Mouse (Mus musculus) embryo, embryonic 10.5 days (tissue): ENCODE data around the gene Os9.

ENCODE experiments used
- DNase-seq: peaks from one replicate; pipeline ENCODE4 v3.0.0-alpha.2; 2015; ENCODE audit warnings: low spot score

Gene Os9

DNA sequence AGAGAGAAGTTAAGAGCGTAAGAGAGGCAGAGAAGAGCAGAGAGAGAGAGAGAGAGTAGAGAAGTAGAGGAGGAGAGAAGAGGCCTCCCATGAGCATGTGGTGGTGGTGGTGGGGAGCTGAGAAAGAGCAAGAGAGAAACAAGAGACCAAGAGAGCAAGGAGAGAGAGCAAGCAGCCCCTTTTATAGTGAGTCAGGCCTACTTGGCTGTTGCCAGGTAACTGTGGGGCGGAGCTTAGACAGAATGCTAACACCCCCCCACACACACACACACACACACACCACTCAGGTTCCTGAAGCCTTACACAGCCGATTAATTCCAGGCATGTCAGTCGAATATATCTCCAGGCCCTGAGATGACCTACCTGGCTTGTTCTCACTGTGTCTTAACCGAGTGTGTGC lies 24.4 kb upstream of the Os9 start:
- no peak for DNase-seq

DNA sequence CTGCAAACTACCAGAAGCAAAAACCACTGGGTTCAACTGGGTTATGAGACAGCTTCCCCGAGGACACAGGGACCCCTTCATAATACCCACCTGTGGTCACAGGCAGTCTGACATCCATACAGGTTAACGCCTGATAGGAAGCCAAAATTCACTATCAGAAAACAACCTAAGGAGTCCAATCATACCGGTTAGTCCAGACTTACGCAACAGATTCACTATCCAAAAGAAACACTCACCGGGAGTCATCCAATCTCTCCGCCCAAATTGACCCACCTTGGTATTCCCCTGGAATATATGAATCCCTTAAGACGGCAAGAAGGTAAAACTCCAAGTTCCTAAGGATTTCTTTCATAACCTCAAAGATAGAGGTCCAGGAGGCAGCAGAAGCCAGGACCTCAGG lies 23.6 kb upstream of the Os9 start:
- DNase-seq = no peak

GRCm38 (mm10) chr10:127143228-127143627 lies 22.3 kb upstream of the Os9 start:
- DNase-seq = no peak

DNA sequence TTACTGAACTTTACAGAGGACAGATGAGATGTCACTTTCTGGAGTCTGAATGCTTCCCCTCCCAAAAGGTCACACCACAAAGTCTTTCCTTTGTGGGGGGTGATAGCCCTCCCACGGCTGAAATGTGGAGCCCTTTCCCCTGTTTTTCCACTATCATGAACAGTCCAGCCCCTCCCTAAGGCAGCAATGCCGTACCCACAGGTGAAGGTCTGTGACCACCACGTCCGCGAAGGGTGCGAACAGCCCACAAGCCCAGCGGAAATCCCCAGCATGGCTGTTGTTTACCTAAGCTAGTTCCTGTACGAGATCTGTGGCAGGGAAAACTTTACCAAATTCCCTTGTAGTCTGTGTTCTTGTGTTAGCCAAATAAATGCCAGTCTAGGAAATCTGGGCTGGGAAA lies 20.6 kb upstream of the Os9 start:
- no peak for DNase-seq

- DNase-seq = no peak
Observed at GRCm38 (mm10) chr10:127140971-127141370, 20.0 kb upstream of the Os9 start.

GRCm38 (mm10) chr10:127138328-127139141 lies 17.6 kb upstream of the Os9 start:
- DNase-seq = no peak

- DNase-seq = no peak
Observed at GRCm38 (mm10) chr10:127137896-127138295, 17.0 kb upstream of the Os9 start.

DNA sequence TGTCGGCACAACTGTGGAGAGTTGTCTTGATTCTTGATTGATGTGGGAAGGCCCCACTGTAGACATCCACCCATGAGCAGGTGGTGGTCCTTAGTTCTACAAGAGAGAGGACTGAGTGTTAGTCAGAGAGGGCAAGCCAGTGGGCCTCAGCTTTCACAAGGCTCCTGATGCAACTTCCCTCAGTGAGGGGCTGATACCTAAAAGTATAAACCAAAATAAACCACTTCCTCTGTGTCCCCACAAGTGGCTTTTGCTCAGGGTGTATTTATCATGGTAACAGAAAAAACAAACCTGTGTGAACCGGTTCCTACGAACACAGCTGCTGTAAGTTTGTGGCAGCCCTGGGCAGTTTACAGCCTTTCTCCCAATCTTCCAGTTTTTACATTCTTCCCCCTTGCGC lies 15.6 kb upstream of the Os9 start:
- no peak for DNase-seq

GRCm38 (mm10) chr10:127135118-127135836 lies 14.3 kb upstream of the Os9 start:
- DNase-seq = peak; percentile 6

DNA sequence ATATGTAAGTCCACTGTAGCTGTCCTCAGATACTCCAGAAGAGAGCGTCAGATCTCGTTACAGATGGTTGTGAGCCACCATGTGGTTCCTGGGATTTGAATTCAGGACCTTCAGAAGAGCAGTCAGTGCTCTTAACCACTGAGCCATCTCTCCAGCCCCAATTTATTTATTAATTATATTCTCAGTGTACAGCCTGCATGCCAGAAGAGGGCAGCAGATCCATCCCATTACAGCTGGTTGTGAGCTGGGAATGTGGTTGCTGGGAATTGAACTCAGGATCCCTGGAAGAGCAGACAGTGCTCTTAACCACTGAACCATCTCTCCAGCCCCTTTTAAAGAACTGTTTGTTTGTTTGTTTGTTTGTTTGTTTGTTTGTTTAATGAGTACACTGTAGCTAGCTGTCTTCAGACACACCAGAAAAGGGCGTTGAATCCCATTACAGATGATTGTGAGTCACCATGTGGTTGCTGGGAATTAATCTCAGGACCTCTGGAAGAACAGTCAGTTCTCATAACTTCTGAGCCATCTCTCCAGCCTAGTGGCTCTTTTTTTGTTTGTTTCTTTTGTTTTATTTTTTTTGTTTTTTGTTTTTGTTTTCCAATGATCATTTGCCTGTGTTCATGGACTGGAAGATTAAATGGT lies 13.6 kb upstream of the Os9 start:
- DNase-seq = peak; percentile 21

DNA sequence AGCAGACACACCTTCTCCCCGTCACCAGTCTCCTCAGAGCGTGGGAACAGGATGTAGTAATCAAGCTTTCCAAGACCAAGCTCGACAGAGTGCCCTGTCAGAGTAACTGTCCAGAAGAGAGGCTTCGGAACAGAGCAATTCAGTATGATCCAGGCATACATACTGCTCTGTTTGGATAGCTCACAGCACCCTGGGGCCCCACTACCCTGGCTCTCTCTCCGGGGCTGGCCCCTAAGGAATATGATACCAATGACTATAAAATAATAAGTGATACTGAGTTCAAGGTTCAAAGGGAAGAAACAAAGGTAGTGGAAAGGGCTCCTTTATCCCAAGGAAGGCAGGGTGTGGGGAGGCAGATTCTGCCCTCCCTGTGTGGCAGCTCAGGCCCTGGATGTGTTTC lies 11.5 kb upstream of the Os9 start:
- no peak for DNase-seq

- DNase-seq = no peak
Observed at GRCm38 (mm10) chr10:127129431-127129830, 8.5 kb upstream of the Os9 start.

GRCm38 (mm10) chr10:127127711-127128279 lies 6.9 kb upstream of the Os9 start:
- no peak for DNase-seq

DNA sequence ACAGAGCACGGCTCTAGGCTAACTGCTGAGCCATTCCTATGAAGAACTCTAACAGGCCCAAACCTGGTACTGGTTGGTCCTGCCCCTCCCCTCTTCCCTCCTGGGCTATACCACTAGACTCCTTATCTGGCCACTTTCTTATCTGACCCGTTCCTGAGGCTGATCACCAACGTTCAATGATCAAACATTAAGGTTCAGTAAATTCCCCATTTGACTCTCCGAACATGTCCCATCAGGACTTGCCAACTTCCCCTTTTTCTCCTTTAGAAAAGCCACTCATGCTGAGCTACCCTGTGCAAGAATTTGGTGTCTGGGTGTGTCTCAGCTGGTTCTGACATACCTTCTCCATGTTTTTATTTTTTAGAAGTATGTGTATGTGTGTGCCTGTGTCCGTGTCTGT lies 5.6 kb upstream of the Os9 start:
- no peak for DNase-seq

- DNase-seq = peak; percentile 49
Observed at GRCm38 (mm10) chr10:127125210-127126001, 4.5 kb upstream of the Os9 start.

DNA sequence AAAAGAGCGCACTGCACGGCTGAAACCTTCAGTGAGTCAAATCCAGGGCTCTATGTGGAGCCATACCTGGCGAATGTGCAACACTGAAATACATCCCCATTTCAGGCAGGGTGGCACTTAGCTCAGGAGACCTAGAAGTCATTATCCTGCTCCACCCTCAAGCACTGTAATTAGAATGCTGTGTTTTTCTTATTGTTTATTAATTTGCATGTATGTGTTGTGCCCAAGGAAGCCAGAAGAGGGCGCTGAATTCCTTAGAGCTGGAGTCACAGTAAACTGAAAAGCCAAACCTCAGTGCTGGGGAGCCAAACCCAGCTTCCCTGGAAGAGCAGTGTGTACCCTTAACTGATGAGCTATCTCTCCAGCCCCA lies 2.5 kb upstream of the Os9 start:
- DNase-seq = peak; percentile 84

- DNase-seq = peak; percentile 73
Observed at GRCm38 (mm10) chr10:127122784-127123435, 2.0 kb upstream of the Os9 start.

- no peak for DNase-seq
Observed at GRCm38 (mm10) chr10:127122018-127122417, 1.1 kb upstream of the Os9 start.

DNA sequence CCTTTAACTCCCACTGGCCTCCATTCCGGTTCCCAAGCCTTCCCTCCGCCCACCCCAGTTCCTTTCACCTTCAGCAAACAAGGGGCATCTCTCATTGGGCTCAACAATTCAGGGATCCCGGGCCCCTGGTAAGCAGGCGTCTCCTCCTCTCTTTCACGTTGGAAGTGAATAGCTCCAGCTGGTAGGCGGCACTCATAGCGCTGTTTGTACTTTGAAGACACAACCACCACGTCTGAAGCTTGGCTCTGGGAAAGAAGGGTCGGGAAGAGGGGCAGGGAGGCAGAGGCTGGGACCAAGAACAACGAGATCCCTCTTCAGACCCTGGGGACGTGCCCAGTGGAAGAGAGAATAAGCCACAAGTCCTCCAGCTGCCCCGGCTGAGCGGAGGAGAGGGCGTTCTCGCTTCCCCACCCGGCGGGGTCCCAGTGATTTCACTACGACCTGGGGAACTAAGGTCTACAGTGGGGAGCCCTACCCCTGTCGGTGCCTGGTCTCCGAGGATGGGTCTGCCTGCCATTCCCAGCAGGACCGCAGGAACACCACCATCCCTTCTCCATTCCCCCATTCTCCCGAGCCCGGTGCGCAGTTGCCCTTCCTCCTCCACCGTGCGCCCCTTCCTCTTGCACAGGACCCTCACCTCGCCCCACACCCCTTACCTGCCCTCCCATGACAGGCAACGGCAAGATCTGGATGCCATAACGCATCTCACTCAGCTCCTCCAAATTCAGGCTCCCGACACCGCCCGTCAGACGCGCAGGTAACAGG lies 448 bp downstream of the Os9 start:
- no peak for DNase-seq

- DNase-seq = no peak
Observed at GRCm38 (mm10) chr10:127119229-127119628, 1.7 kb downstream of the Os9 start.

- no peak for DNase-seq
Observed at GRCm38 (mm10) chr10:127118470-127118869, 2.5 kb downstream of the Os9 start.
